Mouse (Mus musculus): ENCODE measurements at regions not wholly inside any gene's neighbourhood (a gene's known extent, or its start where the extent isn't known, plus 50 kb on each side); places are given as distances from the start of the nearest gene placed in this dataset.
A peak's percentile ranks its signal among the peaks of the same experiment; 100 is the strongest.

DNA sequence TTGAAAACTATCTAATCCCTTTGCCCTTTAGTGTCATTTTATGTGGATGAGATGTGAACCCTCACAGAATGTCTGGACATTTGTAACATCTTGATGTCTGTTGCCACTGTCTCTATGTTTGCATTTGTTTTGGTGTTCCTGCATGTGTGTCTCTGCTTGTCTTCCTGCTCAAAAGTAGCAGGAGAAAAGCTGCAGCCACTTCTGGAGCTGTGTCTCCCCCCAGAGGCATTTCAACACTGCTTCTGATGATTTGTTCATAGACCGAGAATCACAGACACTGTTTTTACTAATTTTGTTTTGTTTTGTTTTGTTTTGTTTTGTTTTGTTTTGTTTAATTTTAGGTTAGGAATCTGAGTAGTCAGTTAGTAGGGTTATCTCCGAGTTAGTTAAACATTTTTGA is 883.8 kb downstream of the Gbe1 start:
- peak; percentile 42 for DNase-seq (ENCODE audit: low read depth)

DNA sequence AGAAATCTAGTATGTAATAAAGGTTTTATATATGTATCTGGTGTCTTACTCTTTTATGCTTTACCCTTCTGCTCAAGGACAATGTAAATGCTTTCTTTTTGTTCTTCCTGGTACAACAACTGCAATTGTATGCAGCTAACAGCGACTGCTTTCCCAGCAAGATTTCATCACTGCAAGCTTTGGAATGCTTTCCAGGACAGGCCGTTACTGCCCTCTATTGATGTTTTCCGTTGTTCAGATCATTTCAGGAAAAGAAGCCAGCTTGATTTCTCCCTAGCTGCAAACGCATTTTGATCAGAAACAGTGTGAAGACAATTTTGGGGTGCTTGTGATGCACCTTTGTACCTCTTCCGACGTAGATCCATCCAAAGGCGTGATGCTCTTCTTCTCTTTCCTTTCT is 895.1 kb downstream of the Gbe1 start:
- no peak for DNase-seq (ENCODE audit: low read depth)

- DNase-seq (ENCODE audit: low read depth) = no peak
Observed at GRCm38 (mm10) chr16:71224469-71224868, 910.7 kb downstream of the Gbe1 start.

GRCm38 (mm10) chr16:71230104-71230653 is 916.4 kb downstream of the Gbe1 start:
- no peak for DNase-seq (ENCODE audit: low read depth)

GRCm38 (mm10) chr16:71243065-71243464 is 929.3 kb downstream of the Gbe1 start:
- no peak for DNase-seq (ENCODE audit: low read depth)

DNA sequence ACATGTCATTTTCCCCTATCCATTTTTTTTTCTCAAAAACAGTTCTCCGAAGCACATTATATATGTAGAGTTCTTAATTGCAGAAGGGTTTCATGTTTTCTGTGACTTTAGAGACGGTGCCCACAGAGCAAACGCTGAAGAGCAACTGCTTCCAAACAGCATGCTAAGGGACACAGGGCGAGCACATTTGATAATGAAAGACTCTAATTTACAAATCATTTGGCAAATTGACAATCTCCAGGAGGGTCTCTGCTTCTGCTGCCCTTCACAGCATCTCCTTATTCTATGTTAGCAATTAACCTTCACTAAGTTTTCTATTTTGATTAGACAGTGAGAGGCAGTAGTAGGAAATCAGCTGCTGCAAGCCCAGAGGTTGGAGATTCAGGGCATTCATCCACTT is 929.7 kb downstream of the Gbe1 start:
- no peak for DNase-seq (ENCODE audit: low read depth)

DNA sequence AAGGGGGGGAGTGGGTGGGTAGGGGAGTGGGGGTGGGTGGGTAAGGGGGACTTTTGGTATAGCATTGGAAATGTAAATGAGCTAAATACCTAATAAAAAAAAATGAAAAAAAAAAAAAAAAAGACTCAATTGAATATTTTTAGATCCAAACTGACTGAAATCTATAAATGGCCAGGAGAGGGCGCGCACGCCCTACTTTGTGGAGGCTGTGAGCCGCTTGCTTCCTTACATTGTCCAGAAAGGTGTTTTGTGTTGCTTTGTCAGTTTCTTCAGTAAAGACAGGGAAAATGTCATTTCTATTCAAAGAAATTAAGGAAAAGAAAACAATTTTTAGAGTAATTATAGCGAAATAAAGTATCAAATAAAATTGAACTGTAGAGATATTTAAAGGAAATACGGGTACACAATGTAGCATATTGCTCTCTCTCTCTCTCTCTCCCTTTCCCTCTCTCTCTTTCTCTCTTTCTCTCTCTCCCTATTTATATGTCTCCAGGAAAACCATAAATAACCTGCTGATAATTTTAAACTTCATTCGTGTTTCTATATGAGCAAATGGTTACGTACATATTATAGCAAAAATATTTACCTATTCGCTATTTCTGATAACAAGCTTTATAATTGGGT is 933.9 kb downstream of the Gbe1 start:
- DNase-seq (ENCODE audit: low read depth) = peak; percentile 69

DNA sequence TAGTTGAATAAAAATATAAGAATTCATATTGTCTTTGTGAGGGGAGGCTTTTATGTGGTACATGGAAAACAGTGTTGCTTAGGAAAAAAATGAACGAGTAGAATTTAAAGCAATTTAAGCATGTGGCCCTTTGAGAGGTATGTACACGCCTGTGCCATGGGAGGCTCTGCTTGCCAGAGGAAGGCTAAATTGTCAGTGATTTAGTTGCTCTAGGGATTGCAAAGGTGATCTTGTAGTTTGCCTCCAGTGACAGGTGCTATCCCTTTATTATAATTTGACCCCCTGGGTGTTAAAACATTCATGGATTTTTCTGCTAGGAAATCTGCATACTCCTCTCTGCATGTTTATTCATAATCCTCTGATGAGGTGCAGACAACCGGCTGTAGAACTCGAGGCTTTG is 942.0 kb downstream of the Gbe1 start:
- DNase-seq (ENCODE audit: low read depth) = no peak

- DNase-seq (ENCODE audit: low read depth) = peak; percentile 12
Observed at GRCm38 (mm10) chr16:71256175-71256574, 942.4 kb downstream of the Gbe1 start.

DNA sequence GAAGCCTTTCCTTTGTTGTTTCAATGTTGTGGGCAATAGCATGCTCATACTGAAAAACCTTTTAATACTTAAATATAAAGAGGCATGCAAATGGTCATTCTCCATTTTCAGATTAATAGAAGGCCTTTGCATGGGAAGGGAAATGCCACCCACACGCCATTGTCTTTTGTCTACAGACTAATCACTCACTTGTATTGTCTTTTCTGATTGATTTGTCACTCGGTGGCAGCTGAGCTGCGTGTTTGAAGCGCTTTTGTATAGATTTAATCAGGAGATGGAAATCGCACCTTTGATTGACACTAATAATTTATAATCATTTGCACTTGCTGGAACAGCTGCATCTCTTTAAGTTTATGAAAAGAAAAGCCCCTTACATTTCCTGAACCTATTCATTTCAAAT is 953.4 kb downstream of the Gbe1 start:
- DNase-seq (ENCODE audit: low read depth) = no peak
